Mouse (Mus musculus) brain, embryonic 14.5 days (tissue): ENCODE data around the gene Mylip.

Source experiments
- CTCF ChIP-seq: fragments of 200-500 bp; IDR thresholded peaks from 2 replicates; pipeline ENCODE4 v1.5.1; 2012; ENCODE audit warnings: inconsistent platforms, mild to moderate bottlenecking, moderate library complexity, borderline replicate concordance; ENCODE audit not compliant: insufficient read depth, insufficient read length; ENCODE audit errors: extremely low read depth
- POLR2A ChIP-seq: fragments of 200-500 bp; IDR thresholded peaks from 2 replicates; pipeline ENCODE4 v1.6.1; 2012; ENCODE audit warnings: mild to moderate bottlenecking, inconsistent platforms, borderline replicate concordance; ENCODE audit not compliant: poor library complexity, insufficient read depth, insufficient read length, severe bottlenecking; ENCODE audit errors: extremely low read depth

GRCm38 (mm10) chr13:45442451-45442850 is 52.9 kb downstream of the Mylip start:
- TF ChIP-seq POLR2A (no peak), CTCF (peak; percentile 50; the same call in 1 of the 2 replicates)
